Mouse (Mus musculus) urinary bladder, postnatal 36 days (tissue): ENCODE data around the gene Cdk18.

Experiments used
- DNase-seq, 2 experiments: peaks; one replicate each; pipeline ENCODE4 v3.0.0; 2022; ENCODE audit warnings: low spot score in 2 of 2, mixed read lengths in 1 of 2

Gene Cdk18

DNA sequence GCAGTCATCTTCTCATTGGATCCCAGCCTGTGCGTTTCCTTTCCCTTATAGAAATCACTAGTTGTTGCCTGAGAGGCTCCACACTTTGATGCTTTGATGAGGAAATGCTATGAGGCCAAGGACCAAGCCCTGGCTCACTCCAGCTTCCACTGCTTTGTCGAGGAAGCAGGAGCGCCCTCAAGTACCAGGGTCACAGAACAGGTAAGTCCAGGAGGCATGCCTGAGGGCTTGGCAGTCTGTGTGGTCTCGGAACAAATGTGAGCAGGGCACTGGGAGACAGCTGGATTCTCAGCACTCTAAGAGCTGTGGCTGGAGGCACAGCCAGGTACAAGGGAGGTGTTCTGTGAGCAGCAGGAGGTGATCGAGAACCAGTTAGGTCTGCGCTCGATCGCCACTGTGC lies 27.1 kb downstream of the Cdk18 start:
- no peak for DNase-seq

DNA sequence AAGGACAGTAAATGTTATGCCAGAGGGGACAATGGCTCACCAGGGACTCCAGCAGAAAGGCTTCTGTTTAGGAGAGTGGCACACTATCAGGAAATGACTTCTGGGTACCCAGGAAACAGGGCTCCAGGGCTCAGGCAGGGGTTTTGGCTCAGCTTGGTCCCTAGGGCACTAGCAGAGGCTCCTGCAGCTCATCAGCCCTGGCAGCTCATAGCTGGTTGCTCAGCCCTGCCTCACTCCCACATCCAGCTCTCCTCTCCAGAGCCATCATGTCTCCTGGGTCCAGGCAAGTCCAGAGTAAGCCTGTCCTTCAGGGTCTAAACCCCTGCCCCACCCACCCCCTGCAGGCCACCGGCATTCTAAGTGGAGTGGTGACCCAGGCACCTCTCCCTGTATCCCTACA lies 28.1 kb downstream of the Cdk18 start:
- DNase-seq = no peak

DNA sequence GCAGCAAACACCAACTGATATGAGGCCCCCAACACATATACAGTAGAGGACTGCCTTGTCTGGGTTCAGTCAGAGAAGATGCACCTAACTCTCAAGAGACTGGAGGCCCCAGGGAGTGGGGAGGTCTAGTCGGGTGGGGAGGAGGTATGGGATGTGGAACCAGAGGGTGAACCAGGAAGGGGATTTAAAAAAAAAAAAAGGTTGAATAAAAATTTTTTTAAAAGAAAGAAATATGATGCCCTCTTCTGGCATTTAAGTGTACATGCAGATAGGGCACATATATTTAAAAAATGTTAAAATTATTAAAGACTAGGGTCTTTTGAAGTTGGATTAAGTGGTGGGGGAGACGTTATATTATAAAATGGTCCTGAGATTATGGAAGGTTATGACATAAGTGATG lies 30.1 kb downstream of the Cdk18 start:
- DNase-seq = no peak

DNA sequence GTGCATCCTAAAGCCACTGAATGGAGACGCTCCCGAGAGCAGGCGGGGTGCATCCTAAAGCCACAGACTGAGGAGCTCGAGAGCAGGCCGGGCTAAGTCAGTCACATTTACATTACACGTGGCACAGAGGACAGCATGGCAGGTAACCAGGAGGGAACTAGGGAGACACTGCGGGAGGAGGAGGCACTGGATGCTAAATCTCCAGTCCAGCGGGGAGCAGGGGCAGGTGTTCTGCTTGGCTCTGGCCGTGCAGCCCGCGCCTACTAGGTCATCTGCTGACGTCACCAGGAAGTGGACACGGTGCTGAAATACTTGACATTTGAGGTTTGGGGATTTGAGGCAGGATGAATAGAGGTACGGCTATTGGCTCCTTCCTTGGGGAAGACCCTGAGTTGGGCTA lies 35.1 kb downstream of the Cdk18 start:
- DNase-seq = no peak

DNA sequence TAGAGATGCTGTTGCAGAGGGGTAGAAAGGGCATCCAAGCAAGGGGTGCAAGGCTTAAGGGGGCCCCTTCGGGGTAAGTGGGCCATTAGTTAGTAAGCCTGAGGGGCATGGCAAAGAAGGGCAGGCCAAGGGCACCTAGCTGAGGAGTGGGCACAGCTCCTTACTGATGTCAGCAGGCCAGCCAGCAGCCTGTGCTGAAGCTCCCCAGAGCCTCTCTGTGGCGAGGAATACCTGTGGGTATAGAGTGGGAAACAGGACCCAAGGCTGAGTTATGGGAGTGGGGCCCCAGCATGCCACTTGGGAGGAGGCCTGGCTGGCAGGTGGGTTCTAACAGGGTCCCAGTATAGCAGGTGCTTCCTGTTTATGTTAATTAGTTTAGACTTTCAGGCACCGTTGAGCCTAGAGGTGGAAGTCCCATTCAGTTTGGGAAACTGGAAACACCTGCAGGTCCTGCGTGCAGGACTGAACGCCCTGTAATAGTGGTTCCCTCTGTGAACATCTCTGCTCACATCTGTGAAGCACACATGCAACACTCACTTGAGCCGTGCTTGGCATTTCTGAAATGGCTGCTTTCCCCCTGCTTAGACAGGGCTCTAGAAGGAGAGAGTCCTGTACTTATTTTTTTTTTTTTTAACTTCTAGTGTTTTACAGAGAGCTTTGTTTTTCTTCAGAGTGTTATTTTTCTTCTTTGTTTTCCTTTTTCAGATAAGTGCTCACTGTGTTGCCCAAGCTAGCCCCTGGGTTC lies 37.4 kb downstream of the Cdk18 start:
- DNase-seq = no peak

DNA sequence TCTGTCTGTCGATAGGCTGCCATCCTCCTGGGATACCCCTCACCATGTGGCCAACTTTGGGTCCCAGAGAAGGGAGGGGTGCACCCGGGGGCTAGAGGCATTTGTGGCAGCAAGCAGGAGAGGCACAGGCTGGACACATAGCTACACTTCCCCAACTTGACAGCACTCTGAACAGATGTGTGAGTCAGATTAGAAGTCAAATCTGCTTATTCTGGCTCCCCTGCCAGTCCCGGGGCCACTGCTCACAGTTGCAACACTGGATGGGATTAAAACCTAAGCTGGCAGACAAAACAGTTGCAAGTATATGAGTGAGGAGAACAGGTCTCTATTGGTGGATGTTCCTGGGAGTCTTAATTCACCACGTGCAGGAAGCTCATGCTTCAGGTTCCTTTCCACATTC lies 39.7 kb downstream of the Cdk18 start:
- no peak for DNase-seq

DNA sequence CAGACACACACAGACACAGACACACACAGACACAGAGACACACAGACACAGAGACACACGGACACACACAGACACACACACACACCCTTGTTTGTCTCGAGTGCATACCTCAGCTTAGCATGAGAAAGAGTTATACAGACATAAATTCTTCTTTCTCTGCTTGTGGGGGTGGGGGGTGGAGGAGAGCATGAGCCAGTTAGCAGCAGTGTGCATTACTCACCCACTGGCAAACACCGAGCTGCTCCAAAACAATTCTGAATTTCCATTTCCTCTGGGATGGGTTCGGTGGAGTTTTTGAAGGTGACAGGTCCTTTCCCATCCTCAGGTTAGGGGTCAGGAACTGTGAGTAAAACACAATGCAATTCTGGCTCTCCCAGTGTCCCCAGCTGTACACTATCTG lies 40.5 kb downstream of the Cdk18 start:
- DNase-seq = no peak

DNA sequence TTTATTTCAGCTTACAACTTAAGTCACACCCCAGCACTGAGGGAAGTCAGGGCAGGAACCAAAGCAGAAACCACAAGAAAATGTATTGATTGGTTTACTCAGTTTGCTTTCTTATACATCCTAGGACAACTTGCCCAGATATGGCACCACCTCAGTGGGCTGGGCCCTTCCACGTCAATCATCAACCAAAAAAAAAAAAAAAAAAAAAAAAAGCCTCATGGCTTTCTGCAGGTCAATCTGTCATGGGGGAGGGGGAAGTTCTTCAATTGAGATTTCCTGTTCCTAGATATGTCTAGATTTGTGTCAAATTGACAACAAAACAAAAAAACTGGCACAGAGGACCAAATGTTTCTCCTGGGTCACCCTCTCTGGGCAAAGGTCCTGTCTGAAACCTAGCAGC lies 41.4 kb downstream of the Cdk18 start:
- no peak for DNase-seq

DNA sequence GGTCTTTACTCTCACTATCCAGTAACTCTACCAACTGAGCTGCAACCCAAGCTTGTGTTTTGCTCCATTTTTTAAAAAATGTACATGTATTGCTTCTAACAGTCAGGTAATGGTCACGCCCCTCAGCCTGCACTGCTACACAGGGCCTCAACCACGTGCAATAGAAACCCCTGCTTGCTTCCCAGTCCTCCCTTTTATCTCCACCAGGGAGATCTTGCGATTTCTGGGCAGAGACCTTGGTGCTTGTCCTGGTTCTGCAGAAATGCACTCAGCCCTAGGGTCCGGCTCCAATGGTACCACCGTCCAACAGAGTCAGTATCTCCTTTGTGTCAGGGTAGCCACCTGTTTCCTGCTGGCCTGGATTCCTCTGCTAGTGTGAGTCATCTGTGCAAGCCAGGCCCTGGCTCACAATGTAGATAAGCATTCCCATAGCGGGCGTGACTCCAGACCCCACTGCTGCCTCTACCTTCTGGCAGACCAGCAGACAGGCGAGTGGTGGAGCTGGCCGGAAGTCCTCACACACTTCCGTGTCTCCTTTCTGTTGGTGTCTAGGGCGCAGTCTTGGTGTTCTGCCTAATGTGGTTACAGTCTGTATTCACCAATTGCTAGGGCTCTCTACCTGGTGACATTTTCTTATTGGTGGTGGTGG lies 44.0 kb downstream of the Cdk18 start:
- peak; percentile 67 to 74 for DNase-seq

DNA sequence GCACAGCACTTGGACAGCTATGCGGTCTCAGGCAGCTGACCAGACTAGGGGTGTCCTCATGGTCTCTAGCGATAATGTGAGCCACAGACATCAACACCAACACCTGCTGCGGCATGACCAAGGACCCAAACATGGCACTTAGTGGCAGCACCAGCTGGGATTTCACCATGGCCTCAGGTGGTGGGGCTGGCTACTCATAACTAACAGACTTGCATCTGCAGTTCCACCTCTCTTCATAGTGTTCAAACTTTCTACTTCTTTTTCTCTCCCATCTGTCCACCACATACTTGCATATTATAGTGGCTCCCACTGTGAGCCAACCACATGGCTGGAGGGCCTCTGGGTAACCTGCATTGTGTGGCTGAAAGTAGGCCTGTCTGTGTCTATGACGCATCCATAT lies 46.2 kb downstream of the Cdk18 start:
- DNase-seq = no peak

DNA sequence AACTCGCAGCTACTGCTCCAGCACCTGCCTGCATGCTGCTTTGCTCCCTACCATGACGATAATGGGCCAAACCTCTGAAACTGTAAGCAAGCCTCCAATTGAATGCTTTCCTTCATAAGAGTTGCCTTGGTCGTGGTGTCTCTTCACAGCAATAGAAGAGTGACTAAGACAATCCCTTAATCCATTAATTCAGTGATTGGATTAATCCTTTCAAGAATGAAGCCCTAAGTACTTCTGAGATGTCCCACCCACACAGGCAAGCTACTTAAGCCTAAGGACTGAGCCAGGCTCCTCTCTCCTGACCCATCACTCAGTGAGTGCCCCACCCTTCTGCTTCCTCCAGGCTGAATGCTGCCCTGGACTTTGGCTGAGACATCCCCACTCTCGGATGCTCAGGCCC lies 49.2 kb downstream of the Cdk18 start:
- no peak for DNase-seq

DNA sequence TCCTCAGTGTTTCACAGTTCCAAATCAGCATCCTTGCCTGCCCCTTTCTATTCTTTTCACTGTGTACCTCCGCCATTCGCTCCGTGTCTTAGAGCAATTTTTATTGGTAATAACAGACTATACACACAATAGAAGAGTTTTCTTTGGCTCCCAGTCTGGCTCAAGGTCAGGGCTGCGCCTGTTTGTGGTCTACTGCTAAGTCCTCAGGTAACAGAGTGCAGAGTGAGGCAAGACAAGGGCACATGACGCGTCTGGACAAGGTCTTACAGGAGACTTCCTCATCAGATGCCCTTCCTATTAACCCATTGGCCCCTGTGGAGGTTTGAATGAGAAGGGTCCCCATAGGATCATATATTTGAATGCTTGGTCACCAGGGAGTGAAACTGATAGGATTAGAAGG lies 49.7 kb downstream of the Cdk18 start:
- DNase-seq = peak in 1 of 2 experiments; percentile 16

DNA sequence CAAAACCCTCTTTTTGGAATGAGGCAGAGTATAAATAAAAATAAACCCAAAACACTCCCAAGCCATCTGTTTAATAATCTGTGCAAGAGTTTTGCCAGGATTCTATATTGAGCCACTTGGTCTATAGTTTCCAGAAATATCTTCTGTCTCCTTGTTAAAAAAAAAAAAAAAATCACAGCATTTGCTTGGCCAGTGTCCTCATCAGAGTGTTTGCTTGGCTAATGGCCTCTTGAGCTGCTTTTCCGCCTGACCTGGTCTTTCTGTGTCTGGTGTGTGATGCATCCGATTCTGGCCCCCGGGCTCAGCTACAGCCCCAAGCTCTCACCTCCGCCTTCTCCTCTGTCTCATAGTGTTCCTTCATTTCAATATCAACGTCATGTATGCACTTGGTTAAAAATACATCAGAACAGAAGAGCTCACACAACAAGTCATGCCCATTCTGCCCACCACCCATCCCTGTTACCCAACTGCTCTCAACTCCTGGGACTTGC lies 51.3 kb downstream of the Cdk18 start:
- DNase-seq = no peak

DNA sequence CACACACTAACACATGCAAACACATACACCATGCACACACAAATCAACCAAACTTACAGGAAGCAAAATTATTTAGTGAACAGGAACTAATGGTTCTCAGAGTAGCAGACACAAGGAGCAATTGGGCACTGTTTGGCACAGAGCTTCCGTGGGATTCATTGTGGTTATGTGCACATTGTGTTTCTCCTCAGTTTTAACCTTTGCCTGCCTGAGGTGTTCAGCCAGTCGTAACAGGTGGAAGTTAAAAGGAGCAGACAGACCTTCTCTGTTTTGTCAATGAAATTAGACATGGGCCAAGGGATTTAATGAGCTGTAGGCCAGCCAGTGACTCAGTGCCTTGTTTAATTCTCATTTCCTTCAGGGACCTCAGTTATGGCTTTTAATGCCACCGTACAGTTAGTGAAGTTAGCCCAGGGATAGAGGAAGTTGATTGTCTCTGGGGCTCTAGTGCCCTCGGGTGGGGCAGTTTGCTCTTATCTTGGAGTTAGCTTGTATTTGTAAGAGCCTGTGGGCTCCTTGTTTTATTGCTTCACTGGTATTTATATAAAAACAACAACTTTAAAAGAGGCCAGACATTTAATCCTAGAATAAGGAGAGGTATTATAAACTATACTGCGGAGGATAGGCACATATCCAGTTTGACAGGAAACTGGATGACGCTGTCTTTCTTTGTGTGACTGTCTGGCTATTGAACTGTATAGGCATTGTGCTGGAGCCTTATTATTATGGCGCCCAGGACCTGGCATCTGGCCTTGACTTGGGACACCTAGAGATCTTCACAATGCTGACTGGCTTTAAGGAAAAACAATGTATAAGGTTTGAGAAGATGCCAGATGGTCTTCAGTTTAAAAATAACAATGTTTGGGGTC lies 54.1 kb downstream of the Cdk18 start:
- DNase-seq = no peak

DNA sequence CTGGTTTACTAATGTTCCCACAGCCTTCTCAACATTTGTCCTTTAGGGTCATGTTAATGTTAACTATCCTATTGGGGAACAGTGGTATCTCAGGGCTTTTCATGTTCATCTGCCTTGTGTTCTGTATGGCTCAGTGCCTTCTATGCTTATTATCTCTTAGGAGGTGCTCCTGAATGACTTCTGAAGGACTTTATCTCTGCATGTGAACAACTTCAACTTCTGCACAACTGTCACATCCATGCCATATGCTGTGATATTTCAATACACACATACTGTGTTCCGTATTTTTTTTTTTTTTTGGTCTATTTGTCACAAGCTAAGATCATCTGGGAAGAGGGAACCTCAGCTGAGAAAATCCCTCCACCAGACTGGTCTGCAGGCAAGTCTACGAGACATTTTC lies 61.1 kb downstream of the Cdk18 start:
- DNase-seq = no peak

DNA sequence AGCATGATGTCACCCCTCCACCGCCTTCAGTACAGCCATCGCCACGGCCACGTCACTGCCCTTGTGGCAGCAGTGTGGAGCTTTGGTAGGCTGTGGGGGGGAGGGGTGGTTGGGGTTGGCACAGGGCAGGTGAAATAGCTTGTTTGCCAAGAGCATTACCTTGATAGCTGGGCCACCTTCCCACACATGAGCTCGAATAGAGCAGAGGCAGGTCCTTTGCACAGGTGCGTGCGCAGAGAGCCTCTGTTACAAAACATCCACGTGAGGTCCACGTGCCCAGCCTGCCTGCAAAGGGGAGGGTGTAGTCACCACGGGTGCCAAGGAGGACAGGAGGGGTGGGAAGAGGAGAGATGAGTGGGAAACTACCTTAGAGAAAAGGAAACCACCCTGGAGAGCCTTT lies 63.9 kb downstream of the Cdk18 start:
- DNase-seq = no peak

DNA sequence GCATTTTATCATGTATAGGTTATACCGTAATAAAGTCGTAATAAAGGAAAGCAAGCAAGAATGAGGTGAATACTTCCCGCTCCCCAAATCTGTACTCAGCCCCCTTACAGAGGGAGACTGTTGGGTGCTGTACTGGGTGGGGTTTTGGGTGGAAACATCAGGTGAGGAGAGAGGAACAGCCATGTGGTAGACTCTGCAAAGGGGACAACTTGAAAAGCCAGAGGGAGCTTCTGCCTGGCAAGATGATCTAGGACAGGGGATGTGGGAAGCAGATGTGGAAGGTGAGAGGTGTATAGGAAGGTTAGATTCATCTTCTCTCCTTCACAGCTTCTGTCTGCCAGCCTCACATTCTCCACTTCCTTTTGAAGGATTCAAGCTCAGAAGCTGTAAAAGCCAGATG lies 68.8 kb downstream of the Cdk18 start:
- DNase-seq = no peak

DNA sequence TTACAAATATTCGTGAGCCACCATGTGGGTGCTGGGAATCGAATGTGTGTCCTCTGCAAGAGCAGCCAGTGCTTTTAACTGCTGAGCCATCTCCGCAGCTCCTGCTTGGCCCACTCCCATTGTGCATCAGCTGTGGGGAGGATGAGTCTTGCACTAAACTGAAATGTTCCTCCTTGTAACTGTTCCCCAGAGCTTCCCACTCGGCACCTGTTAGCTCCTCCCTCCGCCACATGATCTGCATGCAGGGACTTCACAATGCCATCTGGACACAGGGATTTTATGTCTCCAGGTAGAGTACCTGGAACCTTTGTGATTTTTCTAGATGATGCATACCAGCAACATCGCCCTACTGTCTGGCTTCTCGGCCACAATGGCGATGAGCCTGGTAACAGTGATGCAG lies 70.0 kb downstream of the Cdk18 start:
- no peak for DNase-seq

DNA sequence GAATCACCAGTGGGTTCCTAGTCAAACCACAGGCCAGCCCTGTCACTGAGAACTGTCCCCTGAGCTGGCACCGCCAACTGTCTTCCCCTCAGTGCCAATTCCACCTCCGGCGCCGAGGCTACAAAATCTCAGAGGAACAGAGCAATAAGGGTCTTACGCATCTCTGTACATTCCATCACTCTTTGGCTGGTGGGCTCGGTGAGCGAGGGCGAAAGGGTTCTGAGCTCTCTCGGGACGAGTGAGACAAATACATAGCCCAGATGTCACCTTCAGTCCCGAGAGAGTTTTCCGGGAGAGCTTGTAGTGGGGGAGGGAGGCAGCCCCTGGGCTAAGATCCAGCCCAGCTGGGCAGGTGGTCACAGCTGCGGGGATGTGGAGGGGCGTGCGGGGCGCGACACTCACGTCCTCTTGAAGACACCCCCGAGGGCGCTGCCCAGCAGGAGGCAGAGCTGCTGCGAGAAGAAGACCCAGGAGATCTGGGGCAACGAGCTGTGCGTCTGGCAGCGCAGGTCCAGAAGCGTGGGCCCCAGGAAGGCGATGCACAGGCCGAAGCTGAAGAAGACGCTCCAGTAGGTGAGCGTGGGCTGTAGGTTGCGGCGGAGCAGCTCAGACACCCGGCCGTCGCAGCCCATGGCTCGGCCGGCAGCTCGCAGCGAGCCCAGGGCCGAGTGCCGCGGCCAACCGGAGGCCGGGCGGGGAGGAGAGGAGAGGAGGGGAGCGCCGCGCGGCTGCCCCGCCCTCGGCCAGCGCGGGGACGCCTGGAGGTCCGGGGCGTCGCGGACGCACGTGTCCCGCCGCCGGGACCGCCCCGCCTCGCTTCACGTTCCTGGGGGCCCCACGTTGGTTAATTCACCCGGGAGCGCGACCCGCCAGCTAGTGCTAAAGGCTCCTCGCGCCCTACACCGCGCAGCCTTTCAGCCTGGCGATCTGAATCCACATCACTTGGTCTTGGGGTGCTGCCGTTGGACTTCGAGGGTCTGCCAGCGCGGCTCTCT lies 71.9 kb downstream of the Cdk18 start, which contains the start of gene Mfsd4a:
Mfsd4a (minus strand) TSS at position 802 of the 995 bp plus-strand sequence.
- peak; percentile 33 to 48 for DNase-seq

DNA sequence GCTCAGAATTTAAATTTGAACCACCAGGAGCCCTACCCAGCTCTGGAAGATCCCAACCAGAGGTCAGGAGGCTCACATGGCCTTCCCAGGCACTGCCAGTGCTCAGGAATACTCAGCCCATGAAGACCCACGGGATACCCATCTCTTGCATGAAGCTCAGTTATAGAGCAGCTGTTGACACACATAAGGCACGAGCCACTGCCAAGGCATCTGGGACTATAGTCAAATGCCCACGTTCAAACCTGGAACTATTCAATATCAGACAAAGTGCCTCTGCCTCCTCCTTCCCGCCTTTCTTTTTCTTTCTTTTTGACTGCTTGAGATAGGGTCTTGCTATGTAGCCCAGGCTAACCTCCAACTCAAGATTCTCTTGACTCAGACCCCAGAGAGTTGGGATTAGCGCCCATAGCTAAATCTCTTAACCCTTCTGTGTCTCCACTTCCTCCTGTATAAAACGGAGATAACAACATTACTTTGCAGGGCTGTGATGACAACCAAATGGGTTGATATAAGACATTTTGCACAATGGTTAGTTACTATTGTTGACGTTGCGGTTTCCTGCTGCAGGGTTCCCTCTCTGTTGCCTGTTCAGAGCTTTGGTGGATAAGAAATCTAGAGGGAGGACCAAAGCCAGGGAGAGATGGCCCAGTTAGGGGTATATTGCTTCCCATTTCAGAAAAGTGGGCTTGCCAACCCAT lies 73.9 kb downstream of the Cdk18 start:
- no peak for DNase-seq

DNA sequence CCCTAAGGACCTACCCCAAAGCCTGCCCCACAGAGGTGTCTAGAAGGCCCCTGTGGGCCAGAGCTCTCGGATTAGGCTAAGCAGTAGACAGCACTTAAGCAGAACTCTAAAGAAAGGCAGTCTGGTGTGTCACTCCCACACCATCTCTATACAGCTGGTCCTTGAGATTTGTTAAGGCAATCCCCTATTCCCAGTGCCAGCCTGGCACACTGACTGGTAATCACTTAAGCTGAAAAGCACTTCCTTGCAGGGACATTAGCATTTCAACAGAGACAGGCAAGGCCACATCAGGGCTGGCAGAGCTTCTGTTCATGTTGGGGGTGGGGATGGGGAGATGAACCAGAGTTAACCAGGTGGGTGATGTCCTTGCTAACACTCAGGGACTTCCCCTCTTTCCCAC lies 74.5 kb downstream of the Cdk18 start:
- DNase-seq = no peak
